Mouse (Mus musculus) urinary bladder, postnatal 36 days (tissue): ENCODE measurements around the gene Mmel1.

Source experiments
- DNase-seq, 2 experiments: peaks; one replicate each; pipeline ENCODE4 v3.0.0; 2022; ENCODE audit warnings: low spot score in 2 of 2, mixed read lengths in 1 of 2

The Mmel1 gene

GRCm38 (mm10) chr4:154864271-154864771, 5.1 kb upstream of the Mmel1 start:
- peak; percentile 83 to 89 for DNase-seq

- no peak for DNase-seq
These were observed 4.2 kb upstream of the Mmel1 start for GRCm38 (mm10) chr4:154864961-154865760.

- DNase-seq: no peak
These were observed 3.0 kb upstream of the Mmel1 start for GRCm38 (mm10) chr4:154866391-154866790.

- no peak for DNase-seq
These were observed 2.1 kb upstream of the Mmel1 start for GRCm38 (mm10) chr4:154867257-154867656.

GRCm38 (mm10) chr4:154870721-154871120, 1.3 kb downstream of the Mmel1 start:
- no peak for DNase-seq

GRCm38 (mm10) chr4:154871757-154872251, 2.4 kb downstream of the Mmel1 start:
- no peak for DNase-seq

GRCm38 (mm10) chr4:154873186-154873585, 3.8 kb downstream of the Mmel1 start:
- DNase-seq: no peak

GRCm38 (mm10) chr4:154877864-154878548, 8.6 kb downstream of the Mmel1 start:
- DNase-seq: peak; percentile 88 to 91

DNA sequence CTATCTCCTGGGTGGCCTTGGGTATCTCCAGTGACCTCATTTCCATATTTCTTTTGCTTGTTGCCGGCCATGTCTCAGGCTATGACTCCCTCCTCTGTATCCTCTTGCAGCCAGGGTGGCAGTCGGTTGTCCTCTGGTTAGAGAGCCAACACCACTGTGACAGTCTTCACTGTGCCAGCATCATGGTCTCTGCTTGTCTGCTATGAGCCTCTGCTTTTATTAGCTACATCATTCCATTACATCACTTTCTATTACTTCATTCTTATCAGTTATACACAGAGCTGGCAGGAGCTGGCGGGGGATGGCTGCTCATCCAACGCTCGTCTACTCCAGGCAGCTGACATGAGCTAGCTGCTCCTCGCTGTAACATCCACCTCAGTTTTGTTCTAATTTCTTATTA, 11.3 kb downstream of the Mmel1 start:
- no peak for DNase-seq

DNA sequence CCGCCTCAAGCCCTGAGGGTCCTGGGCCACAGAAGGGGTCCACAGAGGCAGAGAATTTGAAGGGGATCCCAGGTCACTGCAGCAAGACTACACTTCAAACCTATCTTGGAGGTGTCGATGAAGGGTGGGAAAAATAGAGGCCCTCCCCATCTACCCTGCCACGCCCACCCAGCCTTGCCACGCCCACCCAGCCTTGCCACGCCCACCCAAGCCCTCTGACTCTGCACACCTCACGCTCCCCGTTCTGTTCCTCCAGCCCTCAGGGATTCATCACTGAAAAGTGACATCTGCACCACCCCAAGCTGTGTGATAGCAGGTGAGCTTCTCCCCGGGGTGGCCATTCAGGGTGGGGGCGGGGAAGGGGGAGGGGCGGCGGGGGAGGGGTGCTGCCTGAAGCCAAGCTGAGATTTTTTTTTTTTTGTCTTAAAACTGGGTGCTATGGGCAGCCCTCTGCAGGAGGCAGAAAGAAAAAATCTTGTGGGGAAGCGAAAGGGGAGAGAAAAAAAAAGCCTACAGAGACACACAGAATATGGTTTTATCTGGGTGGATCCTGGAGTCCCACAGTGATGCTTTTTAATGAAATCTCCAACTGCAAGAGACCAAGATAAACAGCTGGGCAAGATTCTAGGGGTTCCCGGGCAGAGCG, 12.8 kb downstream of the Mmel1 start:
- no peak for DNase-seq

- no peak for DNase-seq
These were observed 16.0 kb downstream of the Mmel1 start for GRCm38 (mm10) chr4:154885416-154885815.

GRCm38 (mm10) chr4:154886876-154887592, 17.6 kb downstream of the Mmel1 start:
- DNase-seq: no peak

DNA sequence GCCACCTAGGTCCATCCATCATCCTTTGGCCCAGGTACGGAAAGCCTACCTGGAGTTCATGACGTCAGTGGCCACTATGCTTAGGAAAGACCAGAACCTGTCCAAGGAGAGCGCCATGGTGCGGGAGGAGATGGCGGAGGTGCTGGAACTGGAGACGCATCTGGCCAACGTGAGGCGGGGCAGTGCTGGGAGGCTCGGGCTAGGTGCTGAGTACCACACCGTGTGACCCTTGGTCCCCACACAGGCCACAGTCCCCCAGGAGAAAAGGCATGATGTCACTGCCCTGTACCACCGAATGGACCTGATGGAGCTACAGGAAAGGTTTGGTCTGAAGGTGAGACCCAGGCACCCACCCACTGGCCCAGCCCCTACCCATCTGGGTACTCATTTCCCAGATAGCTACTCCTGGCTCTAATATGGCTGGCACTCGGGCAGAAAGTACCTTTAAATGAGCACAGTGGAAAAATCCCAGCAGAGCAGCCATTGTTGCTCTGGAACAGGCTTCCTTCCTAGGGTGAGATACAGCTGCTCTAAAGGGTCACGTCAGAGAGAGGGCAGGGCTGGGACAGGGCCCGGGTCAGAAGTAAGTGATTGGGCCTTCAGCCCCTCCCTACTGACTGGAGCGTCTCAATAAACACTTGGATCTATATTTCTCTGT, 18.3 kb downstream of the Mmel1 start:
- no peak for DNase-seq

- no peak for DNase-seq
These were observed 21.5 kb downstream of the Mmel1 start for GRCm38 (mm10) chr4:154890887-154891286.

GRCm38 (mm10) chr4:154895549-154895948, 26.2 kb downstream of the Mmel1 start:
- no peak for DNase-seq

GRCm38 (mm10) chr4:154897676-154898465, 28.5 kb downstream of the Mmel1 start:
- no peak for DNase-seq

- DNase-seq: peak; percentile 60 to 83
These were observed 29.4 kb downstream of the Mmel1 start, which contains the start of gene Fam213b for GRCm38 (mm10) chr4:154898506-154899446. Fam213b (minus strand) TSS chr4:154899135.

DNA sequence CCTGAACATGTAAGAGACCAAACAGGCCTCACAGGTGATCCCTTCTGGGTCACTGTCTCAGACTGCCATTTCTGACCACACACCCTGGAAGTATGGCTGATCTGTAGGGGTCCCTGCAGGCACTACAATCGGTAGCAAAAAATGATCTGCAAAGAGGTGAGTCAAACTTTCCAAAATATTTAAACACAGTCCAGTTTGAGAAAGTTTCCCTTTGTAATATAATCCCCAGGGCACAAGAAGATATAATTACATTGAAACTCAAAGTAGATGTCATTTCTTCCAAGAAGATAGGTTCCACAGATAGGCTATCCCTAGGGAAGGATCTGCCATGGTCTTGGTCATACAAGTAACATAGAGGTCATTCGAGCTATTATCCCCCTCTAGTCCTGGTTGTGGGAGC, 33.0 kb downstream of the Mmel1 start:
- DNase-seq: no peak
